Mouse (Mus musculus): ENCODE data around the gene Ybx3. TPM values are rescaled to one million over a fixed set of nuclear protein-coding genes. Genes with fewer than 3 reads are reported as not detected.

Ybx3 gene
- polyA plus RNA-seq, 1 experiment from 2014 or later: 25.0 TPM

- no peak overlapping the region for H3K4me3 ChIP-seq (replicated peaks)
- no peak overlapping the region for H3K4me2 ChIP-seq (replicated peaks)
- no peaks in the 10 kb centered on the region for H3K9me3 ChIP-seq
- H3K36me3 ChIP-seq: peaks cover 8% of the 10 kb centered on the region
- H3K4me1 ChIP-seq (replicated peaks): no peaks in the 10 kb centered on the region
- H3K27me3 ChIP-seq: no peaks in the 10 kb centered on the region
- WGBS: 90% methylated on average over 2 of the region's 2 CpGs
- H3K27ac ChIP-seq: no peak overlapping the region
- no peak overlapping the region for H3K9ac ChIP-seq (replicated peaks)
- ATAC-seq: no peak
Measured at GRCm38 (mm10) chr6:131359543-131359942, 28.7 kb downstream of the Ybx3 start.

GRCm38 (mm10) chr6:131354913-131355312 is 33.4 kb downstream of the Ybx3 start:
- Histone ChIP-seq H3K27me3 (no peaks in the 10 kb centered on the region), H3K27ac (no peak overlapping the region), H3K4me3 (replicated peaks) (no peak overlapping the region), H3K9me3 (no peaks in the 10 kb centered on the region), H3K36me3 (no peaks in the 10 kb centered on the region), H3K4me2 (replicated peaks) (no peak overlapping the region), H3K9ac (replicated peaks) (no peak overlapping the region), H3K4me1 (replicated peaks) (peaks cover 4% of the 10 kb centered on the region; the same call in 1 of the 2 replicates)
- WGBS: 81% methylated on average over 4 of the region's 4 CpGs
- ATAC-seq: no peak

- no peaks in the 10 kb centered on the region for H3K9me3 ChIP-seq
- H3K4me2 ChIP-seq (replicated peaks): peak within 1 kb of the TSS; percentile 59
- H3K4me3 ChIP-seq (replicated peaks): peak within 1 kb of the TSS; percentile 31
- H3K27ac ChIP-seq: no peak within 1 kb of the TSS
- ATAC-seq: peak; percentile 93
- no peaks in the 10 kb centered on the region for H3K36me3 ChIP-seq
- peak within 1 kb of the TSS; percentile 39; the same call in 1 of the 2 replicates for H3K9ac ChIP-seq (replicated peaks)
- 3% methylated on average over 16 of the region's 16 CpGs for WGBS
- H3K4me1 ChIP-seq (replicated peaks): peaks cover 4% of the 10 kb centered on the region; the same call in 1 of the 2 replicates
- no peaks in the 10 kb centered on the region for H3K27me3 ChIP-seq
Measured at GRCm38 (mm10) chr6:131353352-131353919, 34.8 kb downstream of the Ybx3 start, which contains the start of gene Styk1. TSS of gene Styk1 (minus strand) at chr6:131353597.

GRCm38 (mm10) chr6:131347026-131347425 is 41.2 kb downstream of the Ybx3 start:
- Histone ChIP-seq H3K4me3 (replicated peaks) (no peak overlapping the region), H3K36me3 (no peaks in the 10 kb centered on the region), H3K9me3 (no peaks in the 10 kb centered on the region), H3K4me2 (replicated peaks) (no peak overlapping the region), H3K27ac (no peak overlapping the region), H3K27me3 (no peaks in the 10 kb centered on the region), H3K9ac (replicated peaks) (no peak overlapping the region), H3K4me1 (replicated peaks) (no peaks in the 10 kb centered on the region)
- WGBS: 91% methylated on average over 2 of the region's 2 CpGs
- ATAC-seq: no peak

- Histone ChIP-seq H3K4me3 (replicated peaks) (no peak overlapping the region), H3K9me3 (no peaks in the 10 kb centered on the region), H3K4me1 (replicated peaks) (no peaks in the 10 kb centered on the region), H3K27ac (no peak overlapping the region), H3K36me3 (no peaks in the 10 kb centered on the region), H3K4me2 (replicated peaks) (no peak overlapping the region), H3K27me3 (no peaks in the 10 kb centered on the region), H3K9ac (replicated peaks) (no peak overlapping the region)
- WGBS: 87% methylated on average over 7 of the region's 7 CpGs
- ATAC-seq: no peak
Measured at GRCm38 (mm10) chr6:131344346-131344745, 43.9 kb downstream of the Ybx3 start.

GRCm38 (mm10) chr6:131340082-131340481 is 48.2 kb downstream of the Ybx3 start:
- Histone ChIP-seq H3K36me3 (no peaks in the 10 kb centered on the region), H3K4me1 (replicated peaks) (no peaks in the 10 kb centered on the region), H3K27me3 (no peaks in the 10 kb centered on the region), H3K4me2 (replicated peaks) (no peak overlapping the region), H3K4me3 (replicated peaks) (no peak overlapping the region), H3K9ac (replicated peaks) (no peak overlapping the region), H3K27ac (no peak overlapping the region), H3K9me3 (0 out of 2 replicates have a peak, but pooled peaks cover 3% of the 10 kb centered on the region)
- ATAC-seq: no peak
- WGBS: 72% methylated on average over 3 of the region's 3 CpGs

GRCm38 (mm10) chr6:131339309-131339708 is 49.0 kb downstream of the Ybx3 start:
- Histone ChIP-seq H3K4me3 (replicated peaks) (no peak overlapping the region), H3K27me3 (no peaks in the 10 kb centered on the region), H3K9ac (replicated peaks) (no peak overlapping the region), H3K4me2 (replicated peaks) (no peak overlapping the region), H3K27ac (no peak overlapping the region), H3K36me3 (no peaks in the 10 kb centered on the region), H3K4me1 (replicated peaks) (no peaks in the 10 kb centered on the region), H3K9me3 (0 out of 2 replicates have a peak, but pooled peaks cover 3% of the 10 kb centered on the region)
- ATAC-seq: no peak
- 80% methylated on average over 3 of the region's 3 CpGs for WGBS

GRCm38 (mm10) chr6:131338787-131339186 is 49.5 kb downstream of the Ybx3 start:
- Histone ChIP-seq H3K36me3 (no peaks in the 10 kb centered on the region), H3K27me3 (no peaks in the 10 kb centered on the region), H3K9ac (replicated peaks) (no peak overlapping the region), H3K4me3 (replicated peaks) (no peak overlapping the region), H3K4me2 (replicated peaks) (no peak overlapping the region), H3K4me1 (replicated peaks) (no peaks in the 10 kb centered on the region), H3K27ac (no peak overlapping the region), H3K9me3 (0 out of 2 replicates have a peak, but pooled peaks cover 3% of the 10 kb centered on the region)
- 74% methylated on average over 1 of the region's 1 CpGs for WGBS
- no peak for ATAC-seq

GRCm38 (mm10) chr6:131327076-131327475 is 61.2 kb downstream of the Ybx3 start:
- Histone ChIP-seq H3K27ac (no peak overlapping the region), H3K4me3 (replicated peaks) (no peak overlapping the region), H3K36me3 (no peaks in the 10 kb centered on the region), H3K9me3 (0 out of 2 replicates have a peak, but pooled peaks cover 2% of the 10 kb centered on the region), H3K9ac (replicated peaks) (no peak overlapping the region), H3K27me3 (no peaks in the 10 kb centered on the region), H3K4me1 (replicated peaks) (no peaks in the 10 kb centered on the region), H3K4me2 (replicated peaks) (no peak overlapping the region)
- no peak for ATAC-seq
- WGBS: 89% methylated on average over 2 of the region's 2 CpGs

GRCm38 (mm10) chr6:131321854-131322639 is 66.2 kb downstream of the Ybx3 start:
- Histone ChIP-seq H3K4me2 (replicated peaks) (no peak overlapping the region), H3K4me1 (replicated peaks) (no peaks in the 10 kb centered on the region), H3K4me3 (replicated peaks) (no peak overlapping the region), H3K27me3 (no peaks in the 10 kb centered on the region), H3K9ac (replicated peaks) (no peak overlapping the region), H3K9me3 (0 out of 2 replicates have a peak, but pooled peaks cover 2% of the 10 kb centered on the region), H3K36me3 (no peaks in the 10 kb centered on the region), H3K27ac (no peak overlapping the region)
- WGBS: 67% methylated on average over 3 of the region's 3 CpGs
- no peak for ATAC-seq

- Histone ChIP-seq H3K4me1 (replicated peaks) (no peaks in the 10 kb centered on the region), H3K36me3 (no peaks in the 10 kb centered on the region), H3K4me3 (replicated peaks) (no peak overlapping the region), H3K4me2 (replicated peaks) (no peak overlapping the region), H3K9me3 (no peaks in the 10 kb centered on the region), H3K27ac (no peak overlapping the region), H3K9ac (replicated peaks) (no peak overlapping the region), H3K27me3 (no peaks in the 10 kb centered on the region)
- ATAC-seq: no peak
- WGBS: 91% methylated on average over 7 of the region's 7 CpGs
Measured at GRCm38 (mm10) chr6:131316155-131317101, 71.8 kb downstream of the Ybx3 start.
